Mouse (Mus musculus) thymus, postnatal 10 days (tissue): ENCODE results near the gene Tmod4.
A peak's percentile ranks its signal among the peaks of the same experiment; 100 is the strongest.

Experiments
- DNase-seq, 2 experiments: peaks; one replicate each; pipeline ENCODE4 v3.0.0; 2021; ENCODE audit warnings: low spot score in 2 of 2

Gene Tmod4

DNA sequence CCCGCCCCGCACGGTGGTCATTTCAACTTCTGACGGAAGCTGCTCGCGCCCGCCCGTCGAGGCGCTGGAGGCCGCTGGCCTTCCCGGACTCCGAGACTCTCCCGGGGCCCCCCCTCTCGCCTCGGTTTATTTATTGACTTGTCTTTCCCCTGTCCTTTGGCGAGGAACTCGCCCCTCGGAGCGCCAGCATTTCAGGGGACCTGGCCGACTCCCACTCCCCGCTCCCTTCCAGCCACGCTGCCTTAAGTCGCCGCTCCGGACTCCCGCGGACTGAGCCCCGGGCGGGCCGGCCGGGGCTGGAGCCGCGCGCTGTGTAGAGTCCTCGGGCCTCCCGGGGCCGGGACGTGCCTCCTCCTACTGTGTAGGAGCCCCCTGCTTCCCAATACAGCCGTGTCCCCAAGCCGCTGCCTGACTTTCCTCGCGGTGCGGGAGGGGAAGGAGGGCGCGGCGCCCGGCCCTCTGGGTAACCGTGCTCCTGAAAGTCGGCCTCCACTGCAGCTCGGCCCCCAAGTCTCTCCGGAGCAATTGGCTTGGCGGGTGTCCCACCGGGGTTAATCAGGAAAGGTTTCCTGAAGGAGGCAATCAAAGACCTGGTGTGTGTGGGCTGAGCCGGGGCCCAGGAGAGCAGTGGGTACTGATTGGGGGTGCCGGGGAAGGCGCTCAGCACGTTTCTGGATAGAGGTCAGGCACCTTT, 49.1 kb downstream of the Tmod4 start:
- no peak for DNase-seq

DNA sequence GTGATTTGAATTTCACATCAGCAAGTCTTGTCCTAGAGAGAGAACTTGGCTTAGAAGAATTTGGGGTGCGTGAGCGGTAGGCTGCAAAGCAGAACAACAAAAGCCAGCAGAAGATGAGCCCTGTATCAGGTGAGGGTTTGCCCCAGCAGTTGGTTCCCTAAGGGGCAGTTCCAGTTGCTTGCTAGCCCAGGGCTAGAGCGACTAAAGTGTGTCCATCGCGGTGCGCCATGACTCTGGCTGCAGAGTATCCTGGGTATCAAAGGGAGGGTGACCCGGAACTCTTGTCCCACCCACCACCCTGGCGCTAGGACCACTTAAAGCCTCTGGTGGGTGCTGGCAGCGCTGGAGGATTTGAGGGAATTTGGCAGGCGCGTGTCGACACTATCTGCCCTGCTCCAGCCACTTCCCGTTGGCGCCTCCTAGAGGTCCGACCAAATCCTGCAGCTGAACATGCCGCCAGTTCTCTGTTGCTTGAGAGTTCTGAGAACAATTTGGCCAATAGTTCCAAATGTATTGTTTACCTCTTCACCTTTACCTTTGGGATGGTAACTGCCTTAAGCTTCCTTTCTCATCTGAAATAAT, 49.8 kb downstream of the Tmod4 start:
- DNase-seq = peak; percentile 75 to 90

DNA sequence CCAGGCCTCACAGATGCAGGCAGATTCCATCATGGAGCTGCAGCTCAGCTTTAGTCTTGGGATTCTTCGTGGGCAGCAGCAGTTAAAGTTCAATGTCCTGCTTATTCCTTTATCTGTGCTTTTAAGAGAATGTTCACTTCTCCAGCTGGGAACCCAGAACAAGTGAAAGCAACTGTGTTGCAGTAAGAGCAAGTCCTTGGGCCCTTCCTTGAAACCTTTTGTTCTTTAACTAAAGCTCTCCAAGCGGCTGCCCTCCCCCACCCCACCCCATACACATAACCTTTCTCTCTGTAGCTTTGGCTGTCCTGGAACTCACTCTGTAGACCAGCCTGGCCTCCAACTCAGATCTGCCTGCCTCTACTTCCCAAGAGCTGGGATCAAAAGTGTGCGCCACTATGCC, 52.2 kb downstream of the Tmod4 start:
- DNase-seq = no peak

DNA sequence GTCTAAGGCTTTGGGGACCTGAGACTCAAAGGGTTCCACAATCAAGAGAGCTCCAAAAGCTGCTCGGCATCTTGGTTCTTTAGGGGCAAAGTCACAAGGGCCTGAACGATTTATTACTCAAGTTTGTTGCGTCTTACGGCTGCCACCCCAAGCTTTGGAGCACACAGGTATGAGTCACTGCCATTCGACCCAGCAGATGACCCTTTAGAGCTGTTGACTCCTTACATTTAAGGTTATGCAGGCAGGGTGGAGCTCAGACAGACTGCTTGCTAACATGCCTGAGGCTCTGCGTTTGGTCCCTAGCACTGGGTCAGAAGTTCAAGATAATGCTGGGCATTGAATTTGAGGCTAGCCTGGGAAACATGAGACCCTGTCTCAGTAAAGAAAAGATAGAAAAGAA, 53.3 kb downstream of the Tmod4 start:
- no peak for DNase-seq
